Mouse (Mus musculus) lung, postnatal 0 days (tissue): ENCODE results near the gene St6galnac4. TPM values are rescaled to one million over a fixed set of nuclear protein-coding genes. Genes with fewer than 3 reads are reported as not detected.

ENCODE experiments used
- ATAC-seq: fragments of 200-750 bp; cut with Nextera tagmentation; 2 replicates; pipeline ENCODE4 v1.8.0; 2017; ENCODE audit warnings: moderate library complexity
- DNase-seq: peaks from one replicate; pipeline ENCODE4 v3.0.0-alpha.2; 2016; ENCODE audit warnings: low spot score
- H3K27ac ChIP-seq: fragments of 300-500 bp; sonication (generic); 2 replicates; pipeline ENCODE4 v1.5.1; 2014; ENCODE audit warnings: antibody characterized with exemption, mild to moderate bottlenecking, low read length, mixed read lengths
- H3K27me3 ChIP-seq: fragments of 300-500 bp; sonication (generic); replicated peaks from 2 replicates; pipeline ENCODE4 v1.6.1; 2014; ENCODE audit warnings: low read length, mixed read lengths; ENCODE audit not compliant: insufficient read depth
- H3K36me3 ChIP-seq: fragments of 300-500 bp; sonication (generic); 2 replicates; pipeline ENCODE4 v1.6.1; 2014; ENCODE audit warnings: low read length, mixed read lengths; ENCODE audit not compliant: insufficient read depth
- H3K4me1 ChIP-seq: fragments of 300-500 bp; sonication (generic); 2 replicates; pipeline ENCODE4 v1.6.1; 2014; ENCODE audit warnings: antibody characterized with exemption, low read depth, low read length, mixed read lengths; ENCODE audit not compliant: insufficient read depth
- H3K4me2 ChIP-seq: fragments of 300-500 bp; sonication (generic); replicated peaks from 2 replicates; pipeline ENCODE4 v1.6.1; 2014; ENCODE audit warnings: low read depth, mild to moderate bottlenecking, low read length, moderate library complexity, mixed read lengths
- H3K4me3 ChIP-seq: fragments of 300-500 bp; sonication (generic); 2 replicates; pipeline ENCODE4 v1.5.1; 2014; ENCODE audit warnings: low read depth, low read length
- H3K9ac ChIP-seq: fragments of 300-500 bp; sonication (generic); replicated peaks from 2 replicates; pipeline ENCODE4 v1.6.1; 2014; ENCODE audit warnings: low read depth, mild to moderate bottlenecking
- H3K9me3 ChIP-seq: fragments of 300-500 bp; sonication (generic); 2 replicates; pipeline ENCODE4 v1.6.1; 2016; ENCODE audit warnings: low read length, mixed read lengths
- CTCF ChIP-seq: IDR thresholded peaks from 2 replicates; pipeline ENCODE4 v1.5.1; 2016; ENCODE audit warnings: antibody characterized with exemption, mild to moderate bottlenecking
- EP300 ChIP-seq: IDR thresholded peaks from 2 replicates; pipeline ENCODE4 v1.6.1; 2016; ENCODE audit warnings: antibody characterized with exemption, mild to moderate bottlenecking, control low read depth
- WGBS: fragments of 180-500 bp; shearing (Covaris S2); extraction: QIAGEN DNeasy Blood & Tissue Kit; methylation state at CpG from one replicate; pipeline ENCODE4 v1.1.7; 2014; 5-methylcytosine and 5-hydroxymethylcytosine counted together
- polyA plus RNA-seq: library from polyadenylated mRNA; unstranded; fragments of >200 nt; fragmentation: Nextera tagmentation; extraction: Ambion mirVana; gene quantifications from 2 replicates; pipeline ENCODE4 v1.2.1, GENCODE M21; 2015

The St6galnac4 gene
- polyA plus RNA-seq, 1 experiment from 2014 or later, result 38.9 TPM

GRCm38 (mm10) chr2:32549764-32550163 lies 37.1 kb upstream of the St6galnac4 start:
- H3K4me2 ChIP-seq, result no peak overlapping the region
- H3K27me3 ChIP-seq, result no peaks in the 10 kb centered on the region
- H3K9me3 ChIP-seq, result no peaks in the 10 kb centered on the region
- no peak overlapping the region for H3K9ac ChIP-seq
- no peak for TF ChIP-seq CTCF
- TF ChIP-seq EP300, result no peak
- no peaks in the 10 kb centered on the region for H3K36me3 ChIP-seq
- WGBS, result 39% methylated on average over 6 of the region's 6 CpGs
- peak; percentile 57 for DNase-seq
- H3K4me1 ChIP-seq, result peaks cover 6% of the 10 kb centered on the region; the same call in 1 of the 2 replicates
- H3K27ac ChIP-seq, result no peak overlapping the region
- ATAC-seq, result peak; percentile 69
- H3K4me3 ChIP-seq, result no peak overlapping the region

- Histone ChIP-seq H3K27me3 (no peaks in the 10 kb centered on the region), H3K9me3 (no peaks in the 10 kb centered on the region), H3K36me3 (no peaks in the 10 kb centered on the region), H3K4me2 (no peak overlapping the region), H3K4me1 (peaks cover 11% of the 10 kb centered on the region; the same call in 1 of the 2 replicates), H3K4me3 (no peak overlapping the region), H3K9ac (no peak overlapping the region), H3K27ac (no peak overlapping the region)
- ATAC-seq, result no peak
- 78% methylated on average over 5 of the region's 5 CpGs for WGBS
- no peak for DNase-seq
- TF ChIP-seq EP300, result no peak
- TF ChIP-seq CTCF, result no peak
Measured at GRCm38 (mm10) chr2:32551236-32551635, 35.7 kb upstream of the St6galnac4 start.

GRCm38 (mm10) chr2:32553592-32554148 lies 33.2 kb upstream of the St6galnac4 start:
- Histone ChIP-seq H3K27me3 (no peaks in the 10 kb centered on the region), H3K4me1 (peaks cover 5% of the 10 kb centered on the region; the same call in 1 of the 2 replicates), H3K36me3 (no peaks in the 10 kb centered on the region), H3K9me3 (no peaks in the 10 kb centered on the region), H3K27ac (no peak overlapping the region), H3K4me2 (no peak overlapping the region), H3K9ac (no peak overlapping the region), H3K4me3 (no peak overlapping the region)
- DNase-seq (no peak), ATAC-seq (no peak)
- no peak for TF ChIP-seq CTCF
- no peak for TF ChIP-seq EP300
- WGBS, result 64% methylated on average over 7 of the region's 7 CpGs

- peak; percentile 87 for ATAC-seq
- H3K9ac ChIP-seq, result no peak overlapping the region
Measured at GRCm38 (mm10) chr2:32555484-32555883, 31.4 kb upstream of the St6galnac4 start.

GRCm38 (mm10) chr2:32556019-32556418 lies 30.9 kb upstream of the St6galnac4 start:
- TF ChIP-seq EP300, result no peak
- TF ChIP-seq CTCF, result no peak
- no peak overlapping the region for H3K4me3 ChIP-seq
- DNase-seq (no peak), ATAC-seq (no peak)
- WGBS, result 70% methylated on average over 7 of the region's 7 CpGs
- no peaks in the 10 kb centered on the region for H3K27me3 ChIP-seq
- no peaks in the 10 kb centered on the region for H3K36me3 ChIP-seq
- H3K4me1 ChIP-seq, result peaks cover 5% of the 10 kb centered on the region; the same call in 1 of the 2 replicates
- H3K4me2 ChIP-seq, result no peak overlapping the region
- H3K9me3 ChIP-seq, result no peaks in the 10 kb centered on the region
- peak overlapping the region; percentile 74 for H3K27ac ChIP-seq
- no peak overlapping the region for H3K9ac ChIP-seq

More at GRCm38 (mm10) chr2:32555484-32555883, 31.4 kb upstream of the St6galnac4 start:
- Histone ChIP-seq H3K27ac (peak overlapping the region; percentile 74), H3K4me3 (no peak overlapping the region), H3K27me3 (no peaks in the 10 kb centered on the region), H3K9me3 (no peaks in the 10 kb centered on the region), H3K4me1 (peaks cover 5% of the 10 kb centered on the region; the same call in 1 of the 2 replicates), H3K36me3 (no peaks in the 10 kb centered on the region), H3K4me2 (no peak overlapping the region)
- DNase-seq, result peak; percentile 84
- 46% methylated on average over 4 of the region's 4 CpGs for WGBS
- TF ChIP-seq CTCF (no peak), EP300 (no peak)

- H3K4me3 ChIP-seq, result no peak overlapping the region
- H3K36me3 ChIP-seq, result peaks cover 13% of the 10 kb centered on the region
- no peak overlapping the region for H3K4me2 ChIP-seq
- DNase-seq (no peak), ATAC-seq (no peak)
- H3K27me3 ChIP-seq, result no peaks in the 10 kb centered on the region
- H3K9me3 ChIP-seq, result no peaks in the 10 kb centered on the region
- TF ChIP-seq CTCF (no peak), EP300 (no peak)
- 54% methylated on average over 5 of the region's 5 CpGs for WGBS
- no peak overlapping the region for H3K27ac ChIP-seq
- H3K9ac ChIP-seq, result no peak overlapping the region
- peaks cover 5% of the 10 kb centered on the region; the same call in 1 of the 2 replicates for H3K4me1 ChIP-seq
Measured at GRCm38 (mm10) chr2:32559570-32559969, 27.3 kb upstream of the St6galnac4 start.
